Mouse (Mus musculus) bone marrow macrophage, adult 2 months (primary cell): ENCODE measurements around the gene Apool.

Experiments
- CTCF ChIP-seq: IDR thresholded peaks from 2 replicates; pipeline ENCODE4 v1.5.1; 2012; ENCODE audit warnings: low read depth, mild to moderate bottlenecking, low read length, moderate library complexity
- POLR2A ChIP-seq: IDR thresholded peaks from 2 replicates; pipeline ENCODE4 v1.6.1; 2012; ENCODE audit warnings: mild to moderate bottlenecking, low read depth, low read length, borderline replicate concordance

GRCm38 (mm10) chrX:112339486-112339885, 28.4 kb downstream of the Apool start:
- TF ChIP-seq POLR2A (no peak), CTCF (no peak)
